Mouse (Mus musculus) gastrocnemius, postnatal 14 days (tissue): Measurements from ENCODE around the gene Fibp. TPM values are rescaled to one million over a fixed set of nuclear protein-coding genes. Genes with fewer than 3 reads are reported as not detected.
A peak's percentile ranks its signal among the peaks of the same experiment; 100 is the strongest.

Source experiments
- DNase-seq: peaks from one replicate; pipeline ENCODE4 v3.0.0; 2021; ENCODE audit warnings: mixed read lengths
- intact Hi-C: fragments of 180-260 bp; cut with DNase I; formaldehyde crosslinking; loops from one replicate; pipeline ENCODE4 v1.15.1; 2025; ENCODE audit warnings: low total_unique reads
- total RNA-seq, 2 experiments: library from RNA; stranded (reverse); gene quantifications; 2 replicates each; pipeline ENCODE4 v1.2.3; 2021

The Fibp gene
- total RNA-seq, 2 experiments from 2014 or later: 42.0 to 44.8 TPM

DNA sequence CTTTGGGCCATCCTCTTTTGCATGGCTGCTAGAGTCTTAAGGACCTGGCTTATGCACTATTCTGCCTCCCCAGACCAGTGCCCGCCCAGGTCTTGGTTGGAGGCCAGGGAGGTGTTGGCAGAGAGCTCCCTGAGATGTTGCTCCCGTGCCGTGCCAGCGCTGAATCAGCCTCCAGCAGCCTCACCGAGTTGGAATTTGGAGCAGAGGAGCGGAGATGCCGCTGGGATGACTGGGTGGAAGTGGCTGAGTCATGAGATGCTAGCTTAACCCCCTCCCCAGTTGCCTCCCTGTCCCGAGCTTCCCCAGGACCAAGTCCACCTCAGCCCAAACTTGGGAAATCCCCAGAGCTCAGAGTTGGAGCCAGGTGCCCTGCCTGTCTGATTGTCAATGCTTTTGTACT, 30.6 kb upstream of the Fibp start:
- intact Hi-C loops: no loop called here

DNA sequence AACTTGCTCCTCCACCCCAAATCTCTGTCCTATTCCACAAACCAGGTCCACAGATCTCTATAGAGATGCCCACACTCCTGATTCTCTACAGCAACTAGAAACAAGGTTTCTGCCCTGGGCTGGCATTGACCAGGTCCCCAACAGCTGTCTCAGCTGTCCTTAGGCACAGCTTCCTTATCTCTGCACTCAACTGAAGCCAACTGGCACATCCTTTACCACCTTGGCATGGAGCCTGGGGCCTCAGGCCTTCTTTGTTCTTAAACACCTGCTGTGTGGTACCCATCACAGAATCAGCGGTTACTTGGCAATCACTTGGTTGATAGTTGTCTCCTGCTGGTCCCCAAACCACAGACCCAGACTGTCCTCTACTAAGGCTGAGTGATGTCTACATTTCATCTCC, 30.0 kb upstream of the Fibp start:
- DNase-seq: no peak
- intact Hi-C loops: no loop called here

More for the DNA sequence above, 30.6 kb upstream of the Fibp start:
- peak; percentile 84 for DNase-seq

DNA sequence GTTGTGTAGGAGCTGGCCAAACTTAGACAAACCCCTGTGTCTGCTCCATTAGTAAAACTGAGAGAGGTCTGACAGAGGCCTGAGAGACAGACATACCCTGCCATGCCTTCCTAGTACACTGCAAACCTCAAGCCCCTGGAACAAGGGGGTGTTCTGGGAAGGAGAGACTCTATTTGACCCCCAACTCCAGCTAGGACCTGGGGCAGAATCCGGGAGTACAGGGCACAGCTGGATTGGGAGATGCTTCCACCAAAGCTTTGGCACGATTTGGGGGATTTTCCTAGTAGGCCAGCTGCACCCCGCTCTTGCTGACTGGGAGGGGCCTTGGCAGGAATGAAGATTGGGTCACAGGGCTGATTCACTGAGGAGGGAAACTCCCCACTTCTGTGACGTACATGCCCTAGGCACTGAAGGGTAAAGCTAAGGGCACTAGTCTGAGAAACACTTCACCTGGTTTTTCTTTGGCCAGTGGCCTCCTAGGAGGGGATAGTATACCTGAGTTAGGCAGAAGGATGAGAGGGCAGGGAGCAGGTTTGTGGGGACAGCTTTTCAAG, 28.4 kb upstream of the Fibp start:
- no peak for DNase-seq
- intact Hi-C loops: no loop called here

DNA sequence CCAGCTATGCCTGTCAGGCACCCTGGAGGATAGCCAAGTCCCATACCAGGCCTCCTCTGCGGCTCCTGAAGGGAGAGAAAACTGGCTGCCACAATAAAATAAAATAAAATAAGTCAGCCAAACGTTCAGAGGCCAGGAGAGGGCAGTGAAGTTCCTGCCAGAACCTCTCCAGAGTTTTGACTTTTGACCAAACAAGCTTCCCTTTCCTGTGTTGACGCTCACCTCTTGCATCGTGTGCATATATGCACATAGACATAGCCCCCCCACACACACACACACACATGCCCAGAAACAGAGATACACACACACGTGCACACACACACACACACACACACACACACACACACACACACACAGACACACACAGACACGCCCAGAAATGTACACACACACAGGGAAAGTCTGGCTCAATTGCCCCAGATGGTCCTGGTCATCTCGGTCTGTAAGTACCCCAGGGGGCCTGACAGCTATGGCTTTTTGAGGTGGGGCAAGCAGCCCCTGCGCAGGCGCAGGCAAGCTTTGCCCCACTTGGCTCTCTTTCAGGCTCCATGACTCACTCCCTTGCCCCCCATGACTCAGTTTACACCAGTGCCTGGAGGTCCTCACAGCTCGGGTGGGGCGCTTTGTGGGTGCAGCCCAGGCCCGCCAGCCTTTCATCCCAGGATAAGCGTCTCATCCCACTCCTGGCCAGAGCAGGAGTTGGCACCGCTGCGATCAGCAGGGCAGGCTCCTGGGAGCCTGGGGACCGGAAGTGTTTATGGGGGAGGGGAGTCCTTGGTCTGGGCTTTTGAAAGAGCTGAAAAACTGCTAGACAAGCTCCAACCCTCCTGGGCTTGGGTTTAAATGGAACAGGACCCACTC, 27.2 kb upstream of the Fibp start:
- intact Hi-C loops: no loop called here
- DNase-seq: peak; percentile 61

DNA sequence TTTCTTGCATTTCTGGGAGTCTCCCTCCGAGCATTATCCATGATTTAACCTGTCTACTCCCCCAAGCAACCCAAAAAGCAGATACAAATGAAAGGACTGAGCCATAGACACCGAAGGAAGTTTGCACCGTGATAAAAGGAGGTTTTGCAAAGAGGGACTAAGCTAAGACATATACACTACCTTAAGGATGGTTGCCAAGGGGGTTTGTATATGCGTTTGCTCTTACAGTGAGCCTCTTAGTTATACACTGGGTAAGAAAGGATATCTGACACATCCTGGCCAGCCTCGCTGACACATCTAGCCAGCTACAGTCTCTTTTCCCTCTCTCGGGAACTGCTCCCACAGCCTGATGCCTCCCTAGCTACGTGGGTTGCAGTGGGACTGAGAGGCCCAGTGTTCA, 26.5 kb upstream of the Fibp start:
- DNase-seq: no peak
- intact Hi-C loops: no loop called here

DNA sequence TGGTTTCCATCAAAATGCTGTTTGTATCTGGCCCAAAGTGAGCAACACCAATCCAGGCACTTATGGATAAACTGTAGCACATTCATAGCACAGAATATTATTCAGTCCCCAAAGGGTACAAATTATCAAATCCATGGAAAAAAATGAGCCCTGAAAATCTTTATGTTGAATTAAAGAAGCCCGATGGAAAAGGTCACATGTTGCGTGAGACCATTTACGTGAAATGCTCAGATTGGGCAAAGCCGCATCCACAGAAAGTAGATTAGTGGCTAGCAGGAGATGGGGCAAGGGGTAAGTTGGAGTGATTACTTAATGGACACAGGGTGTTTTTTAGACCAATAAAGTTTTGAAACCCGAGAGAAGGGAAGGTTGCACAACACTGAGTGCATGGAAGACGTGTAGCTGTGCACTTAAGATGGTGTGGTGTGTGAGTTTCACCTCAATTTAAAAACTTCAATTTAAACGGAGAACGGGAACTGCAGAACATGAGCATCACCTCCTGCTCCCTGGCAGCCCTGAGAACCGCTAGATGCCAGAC, 16.0 kb upstream of the Fibp start:
- intact Hi-C loops: no loop called here

DNA sequence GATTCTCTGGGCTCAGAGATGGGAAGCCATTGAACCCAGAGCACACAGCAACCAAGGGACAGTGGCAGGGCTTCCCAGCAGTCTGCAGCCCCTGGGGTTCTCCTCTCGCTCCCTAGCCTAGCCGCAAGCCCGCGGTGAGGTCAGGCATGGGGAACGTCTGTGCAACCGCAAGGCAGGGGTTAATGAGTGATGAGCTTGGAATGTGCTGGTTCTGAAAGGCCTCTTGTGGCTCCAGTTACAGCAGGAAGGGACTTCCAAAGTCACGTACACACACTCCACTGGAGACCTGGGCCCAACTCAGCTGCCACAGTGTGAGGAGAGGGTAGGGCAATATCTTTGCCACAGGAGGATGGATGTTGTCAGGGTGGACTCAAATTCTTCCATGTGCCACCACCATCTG, 15.5 kb upstream of the Fibp start:
- no peak for DNase-seq
- intact Hi-C loops: no loop called here

More for the DNA sequence above, 16.0 kb upstream of the Fibp start:
- no peak for DNase-seq

DNA sequence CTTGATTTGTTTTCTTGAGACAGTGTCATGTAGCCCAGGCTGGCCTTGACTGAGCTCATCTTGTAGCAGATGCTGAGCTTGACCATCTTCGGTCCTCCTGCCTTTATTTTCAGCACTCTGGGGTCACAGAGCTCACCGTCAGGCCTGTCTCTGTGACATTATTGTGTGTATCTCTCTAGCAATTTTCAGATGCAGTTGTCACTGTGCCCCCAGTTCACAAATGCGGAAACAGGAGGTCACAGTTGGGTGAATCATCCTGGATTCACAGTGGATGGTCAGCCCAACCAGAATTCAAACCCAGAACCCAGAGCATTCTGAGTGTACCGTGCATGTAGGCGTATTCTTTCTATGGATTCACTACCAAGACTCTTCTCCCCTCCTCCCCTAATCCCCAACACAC, 14.7 kb upstream of the Fibp start:
- no peak for DNase-seq
- intact Hi-C loops: no loop called here

DNA sequence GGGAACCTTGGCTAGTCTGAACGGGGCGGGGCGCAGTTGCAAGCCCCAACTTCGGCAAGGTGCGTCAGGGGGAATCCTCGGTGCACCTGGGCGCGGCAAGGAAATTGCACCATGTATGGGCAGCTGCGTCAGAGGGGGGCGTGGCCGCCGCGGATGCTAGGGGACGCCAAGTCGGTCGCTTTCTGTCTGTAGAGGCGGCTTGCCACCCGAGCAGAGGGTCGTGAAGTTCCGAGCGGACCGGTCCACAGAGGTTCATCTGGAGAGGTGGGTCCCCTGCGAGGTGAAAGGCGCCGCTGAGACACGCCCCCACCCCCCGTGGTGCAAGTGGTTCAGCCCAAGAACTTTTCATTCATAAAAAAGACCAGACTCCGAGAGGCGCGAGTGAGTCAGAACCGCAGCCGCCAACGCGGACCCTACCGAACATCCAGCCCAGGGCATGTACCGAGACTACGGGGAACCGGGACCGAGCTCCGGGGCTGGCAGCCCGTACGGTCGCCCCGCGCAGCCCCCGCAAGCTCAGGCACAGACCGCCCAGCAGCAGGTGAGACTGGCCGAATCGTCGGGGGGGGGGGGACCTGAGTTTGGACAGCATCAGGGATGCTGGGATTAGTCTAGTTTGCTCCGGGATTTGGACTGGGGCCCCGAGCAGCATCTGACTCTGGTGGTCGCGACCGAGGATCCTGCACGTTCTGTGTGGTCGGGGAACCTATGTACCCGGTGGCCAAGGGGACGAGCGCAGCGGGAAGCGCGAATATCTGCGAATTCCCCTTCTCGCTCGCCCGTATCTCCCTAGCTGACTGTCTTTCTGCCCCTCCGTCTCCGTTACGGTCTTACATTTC, 12.7 kb upstream of the Fibp start, which contains the start of gene Fosl1:
Gene Fosl1 (plus strand): TSS at position 33 of the 839 bp plus-strand sequence.
- DNase-seq: peak; percentile 64
- intact Hi-C loops: no loop called here

DNA sequence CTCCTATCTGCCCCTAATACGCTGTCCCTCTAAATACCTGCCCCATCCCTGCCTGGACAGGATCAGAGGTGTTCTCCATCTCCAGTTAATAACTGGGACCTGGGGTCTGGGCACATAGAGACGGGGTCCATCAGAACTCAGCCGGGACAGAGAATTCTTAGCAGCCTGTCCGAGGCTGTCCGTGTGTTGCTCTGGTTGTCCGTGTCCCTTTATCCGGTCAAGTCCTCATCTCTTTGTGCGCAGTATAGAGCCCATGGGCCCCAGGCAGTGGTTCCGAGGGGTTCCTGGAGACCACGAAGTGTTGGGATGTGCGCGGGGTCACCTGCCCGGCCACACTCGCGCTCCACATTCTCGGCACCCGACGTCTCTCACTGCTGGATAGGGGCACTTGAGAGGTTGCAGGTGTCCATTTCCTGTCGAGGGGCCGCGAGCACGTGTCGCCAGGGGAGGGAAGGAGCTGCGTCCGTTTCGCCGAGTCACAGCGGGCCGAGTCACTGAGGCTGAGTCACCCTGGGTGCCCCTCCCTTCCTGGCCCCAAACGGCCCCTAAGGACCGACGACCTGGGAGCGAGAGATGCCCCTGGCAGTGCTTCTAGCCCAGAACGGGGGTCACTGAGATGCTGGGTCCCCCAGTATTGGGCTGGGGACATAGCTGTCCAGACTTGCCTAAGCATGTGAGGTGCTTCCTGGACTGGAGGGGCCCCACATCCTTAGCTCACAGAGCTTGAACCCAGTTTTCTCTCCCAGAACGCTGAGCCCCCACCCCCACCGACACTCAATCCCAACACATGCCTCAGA, 11.9 kb upstream of the Fibp start:
- no peak for DNase-seq
- intact Hi-C loops: no loop called here

DNA sequence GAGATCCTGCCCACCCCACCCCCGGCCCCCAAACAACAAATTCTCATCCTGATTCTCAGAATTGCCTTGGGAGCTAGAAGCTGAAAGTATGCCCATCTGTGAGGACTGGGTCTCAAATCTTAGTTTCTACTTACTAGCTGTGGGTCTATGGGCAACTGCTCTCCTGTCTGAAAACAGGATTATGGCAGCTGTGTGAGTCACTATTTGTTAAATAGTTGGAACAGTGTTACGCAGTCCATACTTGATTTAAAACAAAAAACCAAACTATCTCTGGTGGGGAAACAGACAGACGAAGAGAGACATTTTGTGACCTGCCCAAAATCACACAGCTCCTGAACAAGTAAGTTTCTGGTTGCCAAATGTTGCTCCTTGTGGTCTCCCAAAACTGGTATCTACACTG, 10.7 kb upstream of the Fibp start:
- intact Hi-C loops: no loop called here
- no peak for DNase-seq

DNA sequence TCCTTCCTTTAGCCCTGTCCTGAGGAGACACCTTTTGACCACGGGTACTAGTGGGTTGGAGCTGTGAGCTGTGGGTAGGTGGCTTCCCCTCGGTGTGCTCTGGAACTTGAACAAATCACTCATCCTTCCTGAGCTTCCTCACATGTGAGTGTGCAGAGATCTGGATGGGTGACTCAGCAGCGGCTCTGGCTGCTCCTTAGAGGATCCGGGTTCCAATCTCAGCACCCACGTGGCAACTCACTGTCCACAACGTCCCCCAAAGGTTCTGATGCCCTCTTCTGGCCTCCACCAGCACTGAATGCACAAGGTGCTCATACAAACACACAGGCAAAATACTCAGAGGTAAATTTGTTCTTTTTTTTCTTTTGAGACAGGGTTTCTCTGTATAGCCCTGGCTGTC, 8.6 kb upstream of the Fibp start:
- no peak for DNase-seq
- intact Hi-C loops: no loop called here

DNA sequence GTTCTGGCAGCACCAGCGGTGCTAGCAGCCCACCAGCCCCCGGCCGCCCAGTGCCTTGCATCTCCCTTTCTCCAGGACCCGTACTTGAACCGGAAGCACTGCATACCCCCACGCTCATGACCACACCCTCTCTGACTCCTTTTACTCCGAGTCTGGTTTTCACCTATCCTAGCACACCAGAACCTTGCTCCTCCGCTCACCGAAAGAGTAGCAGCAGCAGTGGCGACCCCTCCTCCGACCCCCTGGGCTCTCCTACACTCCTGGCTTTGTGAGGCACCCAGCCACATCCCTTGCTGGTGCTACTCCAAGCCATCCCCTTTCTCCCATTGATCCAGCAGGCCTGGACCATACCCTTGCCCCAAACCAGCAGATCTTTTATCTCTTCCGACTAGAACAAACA, 5.4 kb upstream of the Fibp start:
- intact Hi-C loops: no loop called here
- DNase-seq: no peak

DNA sequence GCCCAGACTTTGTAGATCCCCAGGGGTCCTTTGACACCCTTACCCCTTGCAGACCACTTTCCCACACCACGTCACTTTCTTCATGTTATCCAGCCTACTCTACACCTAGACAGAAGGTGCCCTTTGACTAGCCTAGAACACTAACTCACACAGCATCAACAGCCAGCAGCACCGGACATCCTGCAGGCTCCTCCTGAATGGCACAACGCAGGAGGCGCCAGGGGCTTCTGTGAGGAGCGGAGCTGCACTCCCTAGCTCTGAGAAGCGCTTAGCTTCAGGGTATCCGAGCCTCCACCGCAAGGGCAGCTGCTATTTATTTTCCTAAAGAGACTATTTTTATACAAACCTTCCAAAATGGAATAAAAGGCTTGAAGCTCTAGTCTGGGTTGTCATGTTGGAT, 4.8 kb upstream of the Fibp start:
- intact Hi-C loops: no loop called here

DNA sequence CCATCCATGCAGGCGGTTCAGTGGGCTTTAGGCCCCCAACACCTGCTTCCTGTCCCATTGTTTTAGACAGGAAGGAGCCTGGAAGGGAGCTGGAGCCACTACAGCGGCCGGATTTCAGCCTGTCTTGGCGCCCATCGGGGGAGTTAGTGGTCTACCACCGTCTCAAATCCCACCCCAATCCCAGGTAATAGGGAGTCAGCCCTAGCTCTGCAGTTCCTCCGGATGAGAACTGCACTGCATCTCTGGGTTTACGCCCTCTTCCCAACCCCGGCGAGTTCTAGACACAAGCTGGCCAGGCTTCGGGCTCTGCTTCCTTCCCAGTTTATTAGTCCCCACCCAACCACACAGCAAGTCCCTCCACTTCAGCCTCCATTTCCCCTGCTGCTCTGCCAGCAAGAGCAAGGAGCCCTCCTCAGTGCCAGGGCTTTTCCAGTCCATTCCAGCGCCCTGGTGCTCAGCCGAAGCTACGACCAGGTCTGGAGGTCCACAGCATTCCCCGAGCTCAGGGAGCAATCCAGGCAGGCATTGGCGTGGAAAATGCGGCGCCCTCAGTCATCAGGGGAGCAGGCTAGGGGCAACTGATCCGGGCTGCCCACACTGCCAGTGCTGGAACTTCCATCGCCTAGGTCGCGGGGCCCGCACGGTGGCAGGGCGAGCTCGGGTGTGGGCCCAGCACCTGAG, 4.0 kb upstream of the Fibp start:
- no peak for DNase-seq
- intact Hi-C loops: no loop called here

More for the DNA sequence above, 4.8 kb upstream of the Fibp start:
- DNase-seq: no peak

DNA sequence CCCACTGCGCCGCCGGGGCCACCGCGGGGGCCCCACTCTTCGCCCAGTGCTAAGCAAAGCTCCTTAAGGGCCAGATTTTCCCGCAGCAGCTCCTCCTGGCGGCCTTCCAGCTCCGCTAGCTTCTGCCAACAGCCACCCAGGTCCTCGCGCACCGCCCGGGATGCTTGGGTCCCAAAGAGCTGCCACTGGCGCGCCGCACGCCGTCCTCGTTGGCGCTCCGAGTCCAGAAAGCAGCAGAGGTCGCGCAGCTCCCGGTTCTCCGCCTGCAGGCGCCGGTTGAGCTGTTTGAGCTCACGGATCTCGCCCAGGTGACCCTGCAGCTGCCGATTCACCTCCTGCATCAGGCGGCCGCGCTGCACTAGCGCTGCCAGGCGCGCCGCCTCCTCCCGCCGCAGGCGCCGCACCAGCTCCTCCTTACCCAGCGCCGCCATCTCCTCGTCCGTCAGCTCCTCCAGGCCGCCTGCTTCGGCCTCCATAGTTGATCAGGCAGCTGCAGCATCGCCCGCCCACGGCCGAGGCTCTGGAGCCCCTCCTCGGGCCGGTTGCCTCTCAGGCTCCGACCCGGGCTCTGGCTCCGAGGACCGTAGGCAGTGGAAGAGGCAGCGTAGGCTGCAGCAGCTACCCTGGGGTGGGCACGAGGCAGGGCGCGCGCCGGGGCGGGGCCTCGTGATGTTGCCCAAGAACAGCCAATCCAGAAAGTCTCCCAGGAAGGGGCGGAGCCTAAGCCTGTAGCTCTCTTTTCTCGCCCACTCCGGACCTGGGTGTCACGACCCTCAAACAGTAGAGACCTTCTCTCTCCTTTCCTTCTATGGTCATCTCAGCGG, 3.3 kb upstream of the Fibp start:
- DNase-seq: peak; percentile 95
- intact Hi-C loops: no loop called here

DNA sequence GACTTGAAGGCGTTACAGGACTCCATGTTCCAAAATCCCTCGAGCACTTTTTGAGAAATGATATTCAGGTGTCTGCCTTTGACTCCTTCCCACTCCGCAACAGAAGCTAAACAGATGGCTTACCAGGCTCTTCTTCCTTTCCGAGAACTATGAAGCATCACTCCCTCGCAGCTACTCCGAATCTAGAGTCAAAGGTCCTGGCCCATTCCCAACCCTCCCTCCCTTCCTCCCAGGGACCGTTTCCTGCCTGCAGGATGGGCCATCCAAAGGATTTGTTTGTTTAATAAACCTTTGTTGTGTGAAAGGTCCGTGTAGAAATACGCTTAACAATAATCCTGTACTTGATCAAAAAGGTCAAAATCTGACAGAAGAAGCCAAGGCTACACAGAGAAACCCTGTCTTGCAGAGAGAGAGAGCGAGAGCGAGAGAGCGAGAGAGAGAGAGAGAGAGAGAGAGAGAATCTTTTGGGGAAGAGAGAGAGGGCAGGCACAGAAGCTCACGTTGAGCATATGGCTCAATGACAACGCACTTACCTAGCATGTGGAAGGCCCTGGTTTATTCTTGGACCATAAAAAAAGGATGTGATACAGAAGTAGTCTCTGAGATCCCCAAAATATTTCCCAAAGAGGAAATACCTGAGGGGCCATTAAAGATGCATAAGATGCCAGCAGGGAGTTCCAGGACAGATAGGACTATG, 2.5 kb upstream of the Fibp start, which contains the start of gene Ccdc85b:
Gene Ccdc85b (minus strand): TSS at position 149 of the 697 bp plus-strand sequence.
- intact Hi-C loops: no loop called here
- DNase-seq: no peak
